Mouse (Mus musculus) CH12.LX (cell line): ENCODE data around the gene Mdh2. TPM values are rescaled to one million over a fixed set of nuclear protein-coding genes. Genes with fewer than 3 reads are reported as not detected.

Experiments used
- DNase-seq: peaks from one replicate; pipeline ENCODE4 v3.0.0-alpha.2; 2013; ENCODE audit errors: extremely low read depth
- H3K27ac ChIP-seq: 2 replicates; pipeline ENCODE4 v1.5.1; 2012; ENCODE audit warnings: low read depth, mild to moderate bottlenecking, control low read depth, moderate library complexity; ENCODE audit not compliant: insufficient read depth
- H3K27me3 ChIP-seq: replicated peaks from 2 replicates; pipeline ENCODE3; 2012; ENCODE audit warnings: inconsistent platforms
- H3K36me3 ChIP-seq, 2 experiments: replicated peaks in 1 of 2; 2 replicates each; pipeline versions ENCODE3 to v1.6.1; 2012; ENCODE audit warnings: inconsistent platforms in 1 of 2, low read length in 1 of 2, mild to moderate bottlenecking in 1 of 2, mixed read lengths in 1 of 2, moderate library complexity in 1 of 2; ENCODE audit not compliant: control insufficient read depth in 1 of 2, insufficient read depth in 1 of 2
- H3K4me1 ChIP-seq, 2 experiments: 2 replicates each; pipeline ENCODE4 v1.6.1; 2012; ENCODE audit warnings: inconsistent platforms in 1 of 2, moderate library complexity in 1 of 2; ENCODE audit not compliant: insufficient read depth in 2 of 2, control insufficient read depth in 1 of 2
- H3K4me2 ChIP-seq: 2 replicates; pipeline ENCODE4 v1.6.1; 2012; ENCODE audit warnings: low read depth, mild to moderate bottlenecking, control low read depth; ENCODE audit not compliant: poor library complexity, insufficient read depth, severe bottlenecking
- H3K4me3 ChIP-seq, 3 experiments: fragments of 150-350 bp in 1 of 3; sonication (generic) in 1 of 3; replicated peaks in 1 of 3; 2 replicates each; pipeline versions ENCODE3 to v1.5.1; 2011 to 2012; ENCODE audit warnings: low read depth in 2 of 3, low read length in 2 of 3, mild to moderate bottlenecking in 2 of 3, moderate library complexity in 2 of 3, control low read depth in 1 of 3, improper control_type of control experiment in 1 of 3, inconsistent platforms in 1 of 3, mixed read lengths in 1 of 3; ENCODE audit not compliant: poor library complexity in 1 of 3
- H3K79me2 ChIP-seq: replicated peaks from 2 replicates; pipeline ENCODE4 v1.6.1; 2012; ENCODE audit warnings: mild to moderate bottlenecking, moderate library complexity; ENCODE audit not compliant: control insufficient read depth, poor library complexity, insufficient read depth, severe bottlenecking; ENCODE audit errors: extremely low read depth
- H3K9ac ChIP-seq: 2 replicates; pipeline ENCODE4 v1.6.1; 2012; ENCODE audit warnings: low read depth, mild to moderate bottlenecking, control low read depth, moderate library complexity; ENCODE audit not compliant: insufficient read depth
- H3K9me3 ChIP-seq: replicated peaks from 2 replicates; pipeline ENCODE3; 2012; ENCODE audit warnings: low read length, inconsistent platforms, mixed read lengths
- BHLHE40 ChIP-seq: IDR thresholded peaks from 2 replicates; pipeline ENCODE4 v1.6.1; 2011; ENCODE audit warnings: mild to moderate bottlenecking, low read depth, low read length, improper control_type of control experiment
- CHD1 ChIP-seq: IDR thresholded peaks from 2 replicates; pipeline ENCODE4 v1.6.1; 2012; ENCODE audit warnings: low read depth, low read length, improper control_type of control experiment, inconsistent platforms
- CHD2 ChIP-seq: IDR thresholded peaks from 2 replicates; pipeline ENCODE4 v1.6.1; 2011; ENCODE audit warnings: low read length, improper control_type of control experiment
- ETS1 ChIP-seq: conservative IDR thresholded peaks from 2 replicates; pipeline ENCODE4 v1.6.1; 2012; ENCODE audit warnings: low read depth, mild to moderate bottlenecking, inconsistent platforms, low read length, improper control_type of control experiment, moderate library complexity
- GABPA ChIP-seq: IDR thresholded peaks from 2 replicates; pipeline ENCODE4 v1.6.1; 2012; ENCODE audit warnings: low read depth, low read length, improper control_type of control experiment, inconsistent platforms; ENCODE audit not compliant: insufficient replicate concordance
- HCFC1 ChIP-seq: IDR thresholded peaks from 2 replicates; pipeline ENCODE4 v1.6.1; 2012; ENCODE audit warnings: low read depth, mild to moderate bottlenecking, inconsistent platforms, low read length, improper control_type of control experiment
- IRF4 ChIP-seq: IDR thresholded peaks from 2 replicates; pipeline ENCODE4 v1.6.1; 2014; ENCODE audit warnings: low read depth, mild to moderate bottlenecking, inconsistent platforms, low read length, improper control_type of control experiment
- JUN ChIP-seq: IDR thresholded peaks from 2 replicates; pipeline ENCODE4 v1.6.1; 2011; ENCODE audit warnings: low read depth, mild to moderate bottlenecking, low read length, improper control_type of control experiment, moderate library complexity; ENCODE audit not compliant: insufficient read depth
- JUND ChIP-seq: conservative IDR thresholded peaks from 2 replicates; pipeline ENCODE4 v1.6.1; 2011; ENCODE audit warnings: low read depth, low read length, improper control_type of control experiment
- MAFK ChIP-seq: IDR thresholded peaks from 2 replicates; pipeline ENCODE4 v1.6.1; 2011; ENCODE audit warnings: low read length, improper control_type of control experiment; ENCODE audit not compliant: insufficient replicate concordance
- MAX ChIP-seq: IDR thresholded peaks from 2 replicates; pipeline ENCODE4 v1.6.1; 2011; ENCODE audit warnings: low read length, improper control_type of control experiment
- MAZ ChIP-seq: IDR thresholded peaks from 2 replicates; pipeline ENCODE4 v1.6.1; 2012; ENCODE audit warnings: low read depth, mild to moderate bottlenecking, inconsistent platforms, low read length, improper control_type of control experiment, moderate library complexity
- MXI1 ChIP-seq: IDR thresholded peaks from 2 replicates; pipeline ENCODE4 v1.6.1; 2011; ENCODE audit warnings: mild to moderate bottlenecking, low read depth, low read length, improper control_type of control experiment
- MYC ChIP-seq: IDR thresholded peaks from 2 replicates; pipeline ENCODE4 v1.6.1; 2011; ENCODE audit warnings: low read depth, mild to moderate bottlenecking, improper control_type of control experiment, low read length
- NRF1 ChIP-seq: IDR thresholded peaks from 2 replicates; pipeline ENCODE4 v1.6.1; 2014; ENCODE audit warnings: low read depth, mild to moderate bottlenecking, inconsistent platforms, low read length, improper control_type of control experiment, moderate library complexity
- POLR2A ChIP-seq: IDR thresholded peaks from 2 replicates; pipeline ENCODE4 v1.6.1; 2011; ENCODE audit warnings: low read depth, mild to moderate bottlenecking, improper control_type of control experiment, low read length
- POLR2AphosphoS2 ChIP-seq: IDR thresholded peaks from 2 replicates; pipeline ENCODE4 v1.6.1; 2011; ENCODE audit warnings: low read depth, low read length, improper control_type of control experiment
- SIN3A ChIP-seq: IDR thresholded peaks from 2 replicates; pipeline ENCODE4 v1.6.1; 2012; ENCODE audit warnings: low read length, improper control_type of control experiment, inconsistent platforms
- SMC3 ChIP-seq: IDR thresholded peaks from 2 replicates; pipeline ENCODE4 v1.6.1; 2011; ENCODE audit warnings: low read depth, low read length, improper control_type of control experiment
- TBP ChIP-seq: conservative IDR thresholded peaks from 2 replicates; pipeline ENCODE4 v1.6.1; 2011; ENCODE audit warnings: low read depth, low read length, improper control_type of control experiment
- TCF12 ChIP-seq: IDR thresholded peaks from 2 replicates; pipeline ENCODE4 v1.6.1; 2014; ENCODE audit warnings: low read depth, mild to moderate bottlenecking, inconsistent platforms, low read length, improper control_type of control experiment
- UBTF ChIP-seq: IDR thresholded peaks from 2 replicates; pipeline ENCODE4 v1.6.1; 2012; ENCODE audit warnings: low read depth, mild to moderate bottlenecking, inconsistent platforms, low read length, improper control_type of control experiment, moderate library complexity
- ZC3H11A ChIP-seq: IDR thresholded peaks from 2 replicates; pipeline ENCODE4 v1.6.1; 2012; ENCODE audit warnings: low read depth, mild to moderate bottlenecking, inconsistent platforms, low read length, improper control_type of control experiment
- ZKSCAN1 ChIP-seq: IDR thresholded peaks from 2 replicates; pipeline ENCODE4 v1.6.1; 2012; ENCODE audit warnings: low read depth, inconsistent platforms, low read length, improper control_type of control experiment, borderline replicate concordance
- ZMIZ1 ChIP-seq: IDR thresholded peaks from 2 replicates; pipeline ENCODE4 v1.6.1; 2012; ENCODE audit warnings: low read depth, mild to moderate bottlenecking, inconsistent platforms, low read length, improper control_type of control experiment
- ZNF384 ChIP-seq: IDR thresholded peaks from 2 replicates; pipeline ENCODE4 v1.6.1; 2012; ENCODE audit warnings: low read depth, low read length, improper control_type of control experiment, inconsistent platforms
- dilution Hi-C: fragments of 300-500 bp; cut with MboI; formaldehyde crosslinking; loops from 2 replicates; pipeline ENCODE4 v1.14.3; 2020; ENCODE audit warnings: low sequenced_read_pairs; ENCODE audit not compliant: extremely low pct_unique_long_range_greater_than_20kb, extremely low pct_ligation_motif_present
- in situ Hi-C: fragments of 300-500 bp; cut with MboI; formaldehyde crosslinking; loops from 3 replicates; pipeline ENCODE4 v1.14.3; 2019; ENCODE audit warnings: low sequenced_read_pairs, low pct_ligation_motif_present, low pct_unique_long_range_greater_than_20kb, mixed read lengths
- polyA plus RNA-seq: library from polyadenylated mRNA; unstranded; fragments of >175 nt; gene quantifications from 2 replicates; pipeline ENCODE4 v1.2.1, GENCODE M21; 2012; ENCODE audit warnings: low read depth; ENCODE audit not compliant: insufficient read length
- total RNA-seq, 2 experiments: library from RNA; depleted of rRNA; stranded (reverse); fragments of 300-350 nt in 1 of 2; fragments of >200 nt in 1 of 2; gene quantifications; 2 replicates each; pipeline ENCODE4 v1.2.3; 2012 to 2014

Mdh2 gene
- total and polyA plus RNA-seq, 3 experiments = 133 to 569 (median 152) TPM

DNA sequence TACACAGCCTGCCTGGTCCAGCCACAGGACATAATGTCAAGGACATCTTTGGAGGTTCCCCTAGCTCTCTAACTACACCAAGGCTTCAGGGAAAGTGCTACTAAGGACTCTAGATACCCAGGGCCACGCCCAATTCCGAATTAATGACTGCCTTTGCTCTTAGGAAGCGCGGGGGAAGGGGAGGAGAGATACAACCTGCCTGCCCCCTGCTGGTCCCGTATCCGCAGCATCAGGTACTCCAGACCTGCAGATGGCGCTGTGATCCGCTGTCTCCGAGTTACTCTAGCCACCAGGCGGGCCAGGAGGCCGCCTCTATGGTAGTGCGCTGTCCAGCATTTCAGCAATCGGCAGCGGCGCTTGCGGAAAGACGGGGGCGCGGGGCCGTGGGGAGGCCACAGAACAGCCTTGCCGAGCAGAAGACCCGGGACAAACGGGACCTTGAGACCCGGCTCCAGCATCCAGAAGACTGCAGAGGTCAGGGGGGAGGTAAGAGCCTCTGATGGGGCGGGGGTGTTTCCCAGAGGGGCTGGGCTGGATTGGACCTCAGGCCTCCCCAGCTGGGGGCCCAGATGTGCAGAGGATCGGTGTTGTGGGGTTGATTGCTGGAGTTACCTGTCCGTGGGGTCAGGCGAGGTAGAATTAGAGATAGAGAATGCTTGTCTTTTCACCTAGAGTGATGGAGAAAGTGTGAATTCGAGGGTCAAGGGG lies 28.4 kb downstream of the Mdh2 start, which contains the start of gene Srrm3 (continued):
- no peak for TF ChIP-seq POLR2AphosphoS2
- TF ChIP-seq ZC3H11A = no peak
- no peak for TF ChIP-seq MAZ
- no peak for TF ChIP-seq POLR2A
- no peak for TF ChIP-seq CHD2
- TF ChIP-seq SIN3A = peak; percentile 95
- no peak for TF ChIP-seq CHD1
- TF ChIP-seq BHLHE40 = no peak
- no peak for TF ChIP-seq UBTF
- no peak for TF ChIP-seq ZKSCAN1
- peak; percentile 93 for TF ChIP-seq GABPA
- TF ChIP-seq TCF12 = peak; percentile 77; the same call in 1 of the 2 replicates
- no peak for TF ChIP-seq MAFK

- peaks cover 82% of the 10 kb centered on the region for H3K27me3 ChIP-seq
- no peak overlapping the region for H3K4me3 ChIP-seq
- dilution Hi-C loops (no loop called here), in situ Hi-C loops (no loop called here)
- no peaks in the 10 kb centered on the region; a peak in 1 of 4 replicates for H3K4me1 ChIP-seq
- H3K79me2 ChIP-seq = no peaks in the 10 kb centered on the region
- H3K27ac ChIP-seq = no peak overlapping the region
- peaks cover 12% of the 10 kb centered on the region for H3K9me3 ChIP-seq
- no peak for TF ChIP-seq ETS1
- no peak for TF ChIP-seq GABPA
- no peak for TF ChIP-seq TBP
- TF ChIP-seq MYC = no peak
- TF ChIP-seq CHD2 = no peak
- no peak for TF ChIP-seq JUND
- no peak for TF ChIP-seq MXI1
- no peak for TF ChIP-seq JUN
- no peak overlapping the region for H3K4me2 ChIP-seq
- no peaks in the 10 kb centered on the region for H3K36me3 ChIP-seq
- no peak overlapping the region for H3K9ac ChIP-seq
- DNase-seq = no peak
These were observed 29.0 kb downstream of the Mdh2 start for GRCm38 (mm10) chr5:135807263-135807637.

DNA sequence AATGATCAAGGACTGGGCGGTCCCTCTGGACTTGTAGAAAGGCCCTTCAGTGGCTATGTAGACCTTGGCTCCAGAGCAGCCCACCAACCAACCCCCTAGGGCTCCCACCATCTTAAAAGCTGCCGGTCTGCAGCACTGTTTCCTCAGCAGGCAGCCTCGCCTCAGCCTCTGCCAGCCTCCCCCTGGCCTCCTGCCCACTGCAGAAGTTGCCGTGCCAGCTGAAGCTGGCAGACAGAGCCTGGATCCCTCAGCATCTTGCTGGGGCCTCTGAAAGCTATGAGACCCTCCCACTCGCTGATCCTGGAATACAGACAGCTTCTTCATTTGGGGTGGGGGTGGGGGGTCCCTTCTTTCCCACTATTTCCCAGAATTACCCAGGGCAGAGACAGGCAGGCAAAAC lies 34.7 kb downstream of the Mdh2 start:
- no peak overlapping the region for H3K4me3 ChIP-seq
- H3K9ac ChIP-seq = no peak overlapping the region
- H3K79me2 ChIP-seq = no peaks in the 10 kb centered on the region
- dilution Hi-C loops = no loop called here
- in situ Hi-C loops = no loop called here
- no peaks in the 10 kb centered on the region for H3K9me3 ChIP-seq
- peaks cover 75% of the 10 kb centered on the region for H3K27me3 ChIP-seq
- no peaks in the 10 kb centered on the region for H3K36me3 ChIP-seq
- DNase-seq = no peak
- no peaks in the 10 kb centered on the region for H3K4me1 ChIP-seq
- no peak overlapping the region for H3K4me2 ChIP-seq
- no peak for TF ChIP-seq CHD2
- TF ChIP-seq MAX = no peak
- no peak for TF ChIP-seq MAZ
- TF ChIP-seq JUN = no peak
- no peak for TF ChIP-seq SMC3
- TF ChIP-seq GABPA = no peak
- TF ChIP-seq IRF4 = no peak
- no peak for TF ChIP-seq JUND
- TF ChIP-seq SIN3A = no peak
- TF ChIP-seq HCFC1 = no peak
- TF ChIP-seq MYC = no peak
- no peak for TF ChIP-seq POLR2A
- TF ChIP-seq ZMIZ1 = no peak
- TF ChIP-seq ZNF384 = no peak
- no peak for TF ChIP-seq NRF1
- no peak for TF ChIP-seq TCF12
- no peak for TF ChIP-seq TBP
- no peak overlapping the region for H3K27ac ChIP-seq
